Mouse (Mus musculus): ENCODE measurements around the gene Maff. TPM values are rescaled to one million over a fixed set of nuclear protein-coding genes. Genes with fewer than 3 reads are reported as not detected.
A peak's percentile ranks its signal among the peaks of the same experiment; 100 is the strongest.

Maff gene
- total RNA-seq, 2 experiments from 2014 or later = 8.1 to 8.3 TPM

GRCm38 (mm10) chr15:79388171-79388570, 41.8 kb downstream of the Maff start:
- no peak for DNase-seq (ENCODE audit: low spot score)
- intact Hi-C loops (cut with DNase I) = no loop called here

DNA sequence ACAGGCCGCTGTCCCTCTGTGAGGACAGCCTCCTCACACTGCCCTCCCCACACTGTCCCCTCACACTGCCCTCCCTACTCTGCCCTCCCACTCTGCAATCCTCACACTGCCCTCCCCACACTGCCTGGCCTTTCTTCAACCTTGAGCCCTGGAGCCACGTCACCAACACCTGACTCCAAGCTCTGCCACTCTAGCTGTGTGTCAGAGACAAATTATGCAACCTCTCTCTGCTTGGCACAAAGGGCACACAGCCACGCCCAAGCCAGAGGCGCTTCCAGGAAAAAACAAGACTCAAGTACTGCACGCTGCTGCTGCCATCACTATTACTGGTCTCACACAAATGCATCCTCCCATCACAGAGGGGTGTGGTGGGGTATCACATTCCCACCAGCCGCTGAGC, 44.0 kb downstream of the Maff start:
- intact Hi-C loops (cut with DNase I) = no loop called here
- no peak for DNase-seq (ENCODE audit: low spot score)

DNA sequence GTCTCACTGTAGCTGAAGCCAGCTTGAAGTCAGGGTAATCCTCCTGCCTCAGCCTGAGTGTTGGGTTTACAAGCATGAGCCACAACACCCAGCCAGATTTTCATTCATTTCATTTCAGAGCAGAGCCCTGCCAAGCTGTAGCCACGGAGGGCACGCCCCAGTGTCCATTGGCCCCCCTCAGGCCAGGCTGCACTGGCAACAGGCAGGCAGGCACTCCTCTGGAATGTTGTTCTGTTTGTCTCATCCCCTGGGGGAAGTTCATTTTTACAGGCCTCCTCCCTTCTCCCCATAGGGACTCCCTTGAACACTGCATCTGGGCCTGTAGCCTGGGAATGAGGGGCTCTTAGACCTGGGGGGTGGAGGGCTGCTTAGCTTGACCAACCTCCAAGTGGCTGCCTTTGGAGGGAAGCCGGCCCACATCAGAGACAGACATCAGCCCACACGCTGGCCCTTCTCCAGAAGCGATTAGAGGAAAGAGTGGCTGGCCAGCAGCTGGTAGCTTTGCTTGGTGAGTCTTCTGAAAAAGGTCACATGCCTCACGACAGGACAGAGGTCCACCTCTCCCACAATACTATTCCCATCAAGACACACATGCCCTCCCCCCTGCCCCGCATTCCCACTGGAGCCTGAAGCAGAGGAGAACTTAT, 45.1 kb downstream of the Maff start:
- DNase-seq (ENCODE audit: low spot score) = peak; percentile 66
- intact Hi-C loops (cut with DNase I) = no loop called here

DNA sequence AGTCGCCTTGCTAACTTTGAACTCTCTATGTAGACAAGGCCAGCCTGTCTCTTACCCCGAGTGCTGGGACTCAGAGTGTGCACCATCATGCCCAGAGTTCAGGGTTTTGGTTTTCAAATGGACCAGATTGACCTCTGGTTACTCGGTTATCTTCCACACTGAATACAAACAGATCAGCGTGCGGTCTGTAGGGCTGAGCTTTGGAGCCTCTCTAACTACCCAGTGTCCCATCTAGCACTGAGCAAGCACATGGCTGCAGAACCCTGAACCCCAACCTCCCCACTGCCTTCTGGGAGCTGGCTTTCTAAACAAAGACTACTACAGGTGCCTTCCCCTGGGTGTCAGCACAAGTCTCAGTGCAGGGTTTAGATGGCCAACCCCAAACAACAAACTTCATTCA, 46.1 kb downstream of the Maff start:
- intact Hi-C loops (cut with DNase I) = no loop called here
- DNase-seq (ENCODE audit: low spot score) = no peak

GRCm38 (mm10) chr15:79393101-79393500, 46.7 kb downstream of the Maff start:
- no peak for DNase-seq (ENCODE audit: low spot score)
- intact Hi-C loops (cut with DNase I) = no loop called here

- DNase-seq (ENCODE audit: low spot score) = no peak
- intact Hi-C loops (cut with DNase I) = loop anchor here (2.0 kb wide), 1 partner anchor 14 kb away; no protein-coding TSS in a partner anchor
Observed at GRCm38 (mm10) chr15:79394842-79395241, 48.4 kb downstream of the Maff start.

DNA sequence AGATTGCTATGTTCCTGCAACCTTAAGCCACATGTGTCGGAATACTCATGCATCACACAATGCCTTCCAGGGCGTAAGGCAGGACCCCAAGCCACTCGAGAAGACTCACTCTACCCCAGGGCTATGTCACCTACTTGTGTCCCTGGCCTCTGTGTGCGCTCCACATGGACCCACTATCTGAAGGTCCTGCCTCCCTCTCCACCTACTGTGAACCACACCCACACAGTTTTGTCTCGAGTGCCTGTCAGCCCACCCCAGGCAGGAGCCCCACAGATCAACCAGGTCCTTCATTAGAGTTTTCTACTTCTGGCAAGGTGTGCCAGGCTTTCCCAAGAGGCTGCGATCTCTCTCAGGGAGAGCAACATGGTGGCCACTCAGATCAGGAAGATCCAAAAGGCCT, 48.9 kb downstream of the Maff start:
- intact Hi-C loops (cut with DNase I) = loop anchor here (2.0 kb wide), 1 partner anchor 14 kb away; no protein-coding TSS in a partner anchor
- DNase-seq (ENCODE audit: low spot score) = no peak

DNA sequence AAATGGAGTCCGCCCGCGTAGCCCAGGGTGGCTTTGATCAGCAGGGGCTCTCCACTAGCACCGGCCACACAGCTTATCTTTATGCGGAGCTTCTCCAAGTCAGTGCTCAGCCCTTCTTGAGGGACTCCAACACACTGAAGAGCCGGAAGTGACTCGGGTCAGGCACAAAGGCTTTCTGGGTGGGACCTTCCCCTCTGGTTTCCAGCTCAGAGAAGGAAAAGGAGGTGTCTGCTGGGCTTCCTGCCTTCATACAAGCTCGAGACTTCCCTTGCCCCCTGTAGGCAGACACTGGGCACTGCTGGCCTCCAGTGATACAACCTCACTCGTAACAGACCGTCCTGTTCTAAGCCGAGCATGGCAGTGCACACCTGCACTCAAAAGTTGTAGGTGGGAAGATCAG, 50.3 kb downstream of the Maff start:
- DNase-seq (ENCODE audit: low spot score) = peak; percentile 69
- intact Hi-C loops (cut with DNase I) = no loop called here

DNA sequence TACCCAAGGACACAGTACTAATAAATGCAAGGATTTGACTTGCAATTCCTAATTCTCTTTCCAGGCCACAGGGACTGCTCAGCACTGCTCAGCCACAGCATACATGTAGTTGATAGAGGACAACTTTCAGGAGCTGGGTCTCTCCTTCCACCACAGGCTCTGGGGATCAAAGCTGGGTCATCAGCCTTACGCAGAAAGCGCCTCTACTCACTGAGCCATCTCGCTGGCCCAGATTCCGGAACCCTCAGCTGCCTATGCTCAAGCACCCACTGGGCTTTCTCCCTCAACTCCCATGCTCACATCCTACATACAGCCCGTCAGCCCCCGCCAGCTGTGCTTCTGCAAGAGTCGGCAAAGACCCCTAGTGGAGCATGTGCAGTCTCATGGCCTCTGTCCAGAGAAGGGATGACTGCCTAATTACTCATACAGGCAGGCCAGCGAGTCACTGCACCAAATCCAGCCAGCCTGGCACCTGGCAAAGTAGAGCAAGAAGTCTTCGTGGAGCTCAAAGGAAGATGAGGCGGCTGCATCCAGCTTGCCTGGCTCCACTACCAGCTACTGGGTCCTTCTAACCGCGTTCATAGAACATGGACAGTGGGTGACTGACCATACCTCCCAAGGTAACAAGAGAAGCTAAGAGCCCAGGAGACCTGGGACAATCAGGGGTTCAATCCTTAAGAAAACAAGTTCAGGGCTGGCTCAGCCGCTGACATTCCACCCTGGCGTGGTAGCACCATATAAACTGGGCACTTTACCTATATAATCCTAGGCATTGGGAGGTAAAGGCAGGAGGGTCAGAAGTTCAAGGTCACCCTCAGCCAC, 53.0 kb downstream of the Maff start:
- intact Hi-C loops (cut with DNase I) = no loop called here
- no peak for DNase-seq (ENCODE audit: low spot score)

DNA sequence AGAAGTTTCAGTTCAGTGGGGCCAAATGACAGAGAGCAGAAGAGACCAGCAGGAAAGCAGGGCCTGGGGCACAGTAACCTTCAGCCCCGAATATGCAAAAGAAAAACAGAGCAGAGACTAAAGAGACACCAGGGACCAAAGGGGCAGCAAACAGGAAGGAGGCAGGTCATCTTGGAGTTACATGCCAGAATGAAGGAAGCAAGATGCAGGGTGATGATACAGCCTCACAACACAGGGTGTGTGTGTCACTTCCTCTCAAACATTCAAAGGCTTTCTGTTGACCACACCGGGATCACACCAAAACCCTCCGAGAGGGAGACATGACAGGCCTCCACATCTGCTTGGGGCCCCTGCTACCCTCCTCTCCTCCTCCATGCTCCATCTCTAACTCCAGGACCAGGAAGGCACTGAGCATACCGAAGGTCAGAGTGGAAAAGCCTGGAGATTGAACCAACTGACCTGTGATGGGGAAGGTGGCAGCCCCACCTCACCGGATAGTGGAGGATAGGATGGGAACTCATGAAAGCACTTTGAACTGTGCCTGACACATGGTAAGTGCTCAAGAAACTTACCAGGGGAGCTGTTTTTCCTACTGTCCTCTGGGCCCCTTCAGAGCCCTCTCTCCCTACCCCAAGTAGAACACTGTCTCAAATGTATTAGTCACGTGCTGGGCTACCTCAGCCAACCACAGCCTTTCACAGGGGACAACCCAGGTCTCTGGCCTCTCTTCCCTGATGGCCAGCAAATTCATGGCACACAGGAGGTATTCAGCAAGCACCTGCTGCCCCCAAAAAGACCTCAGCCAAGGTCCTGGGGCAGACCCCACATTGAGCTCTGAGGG, 53.9 kb downstream of the Maff start:
- intact Hi-C loops (cut with DNase I) = no loop called here

GRCm38 (mm10) chr15:79400975-79401365, 54.5 kb downstream of the Maff start:
- intact Hi-C loops (cut with DNase I) = no loop called here

More for the DNA sequence above, 53.9 kb downstream of the Maff start:
- no peak for DNase-seq (ENCODE audit: low spot score)

DNA sequence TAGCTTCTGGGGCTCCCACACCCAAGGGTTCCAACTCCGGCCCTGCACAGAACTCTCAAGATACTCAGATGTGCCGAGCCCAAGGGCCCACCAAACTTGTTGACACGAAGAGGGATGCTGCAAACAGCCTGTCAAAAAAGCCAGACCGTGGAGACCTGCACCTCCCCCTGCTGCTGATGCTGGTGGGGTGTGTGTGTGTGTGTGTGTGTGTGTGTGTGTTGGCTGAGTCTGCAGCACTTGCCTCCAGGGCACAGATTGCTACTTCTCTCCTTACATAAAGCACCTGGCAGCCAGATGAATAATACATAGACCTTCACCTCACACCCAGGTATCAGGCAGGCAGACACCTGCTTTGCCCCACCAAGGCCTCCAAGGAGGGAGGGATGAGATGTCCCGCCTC, 55.8 kb downstream of the Maff start:
- intact Hi-C loops (cut with DNase I) = loop anchor here (2.0 kb wide), 1 partner anchor 41 kb away; no protein-coding TSS in a partner anchor
- DNase-seq (ENCODE audit: low spot score) = no peak

More at GRCm38 (mm10) chr15:79400975-79401365, 54.5 kb downstream of the Maff start:
- no peak for DNase-seq (ENCODE audit: low spot score)

DNA sequence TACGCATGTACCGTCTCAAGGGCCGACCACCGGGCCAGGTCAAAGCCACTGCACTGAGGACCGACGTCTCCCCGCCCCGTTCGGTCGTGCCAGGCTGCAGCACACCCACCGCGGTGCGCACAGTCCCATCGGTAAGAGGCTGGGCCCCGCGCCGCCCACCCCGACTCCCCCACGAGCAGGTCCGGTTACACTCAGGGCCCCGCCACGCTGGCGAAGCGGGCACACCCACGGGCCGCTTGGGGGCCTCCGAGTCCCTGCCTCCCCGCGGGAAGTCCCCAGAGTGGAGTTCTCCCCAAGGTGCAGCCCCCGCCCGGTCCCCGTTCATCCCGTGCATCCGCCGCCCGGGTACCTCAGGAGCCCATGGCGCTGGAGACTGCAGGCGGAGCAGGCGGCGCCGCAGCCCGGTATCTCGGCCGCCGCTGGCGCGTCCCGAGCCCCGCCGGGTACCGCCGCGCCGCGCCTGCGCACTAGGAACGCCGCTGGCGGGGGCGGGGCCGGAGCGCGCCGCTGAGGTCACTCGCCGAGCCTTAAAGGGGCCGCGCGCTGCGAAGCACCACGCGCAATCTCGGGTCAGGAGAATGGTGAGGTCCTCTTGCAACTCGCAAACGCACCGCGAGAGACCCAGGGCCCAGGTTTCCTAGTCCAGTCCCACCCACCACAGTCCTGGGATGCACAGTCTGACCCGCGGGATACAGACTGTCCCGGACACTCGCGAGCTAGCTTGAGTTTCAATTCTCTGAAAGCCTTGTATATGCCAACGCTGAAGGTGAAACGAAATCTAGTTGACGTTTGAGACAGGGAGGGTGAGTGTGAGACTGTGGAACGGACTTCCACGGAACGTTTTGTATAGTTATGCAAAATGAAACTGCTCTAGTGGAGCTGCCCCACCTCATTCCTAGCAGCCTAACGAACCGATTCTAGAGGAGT, 56.7 kb downstream of the Maff start, which contains the start of gene Tmem184b:
Gene Tmem184b, minus strand, starts transcription at position 734 of the 927 bp plus-strand sequence.
- DNase-seq (ENCODE audit: low spot score) = peak; percentile 84
- intact Hi-C loops (cut with DNase I) = loop anchor here (2.0 kb wide), 1 partner anchor 40 kb away; no protein-coding TSS in a partner anchor

- intact Hi-C loops (cut with DNase I) = loop anchor here (2.0 kb wide), 2 partner anchors 39 to 63 kb away; no protein-coding TSS in a partner anchor
- no peak for DNase-seq (ENCODE audit: low spot score)
Observed at GRCm38 (mm10) chr15:79403763-79404210, 57.4 kb downstream of the Maff start.

DNA sequence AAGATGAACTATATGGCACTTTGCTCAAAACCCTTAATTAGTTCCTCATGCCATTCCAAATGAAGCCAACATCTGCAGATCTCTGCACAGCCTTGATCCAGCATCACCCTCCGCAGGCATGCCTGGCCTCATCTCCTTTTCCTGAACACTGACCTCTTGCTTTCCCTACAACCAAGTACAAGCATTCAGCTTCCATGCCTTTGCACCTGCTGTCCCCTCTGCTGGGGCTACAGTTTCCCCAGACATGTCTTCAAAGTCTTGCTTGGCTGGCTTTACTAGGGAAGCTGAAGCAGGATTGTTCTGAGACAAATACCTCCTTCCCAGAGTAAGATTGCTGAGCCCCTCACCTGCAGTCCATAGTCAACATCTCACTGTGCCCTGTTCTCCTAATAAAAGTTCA, 57.9 kb downstream of the Maff start:
- DNase-seq (ENCODE audit: low spot score) = no peak
- intact Hi-C loops (cut with DNase I) = loop anchor here (2.0 kb wide), 1 partner anchor 63 kb away; no protein-coding TSS in a partner anchor

DNA sequence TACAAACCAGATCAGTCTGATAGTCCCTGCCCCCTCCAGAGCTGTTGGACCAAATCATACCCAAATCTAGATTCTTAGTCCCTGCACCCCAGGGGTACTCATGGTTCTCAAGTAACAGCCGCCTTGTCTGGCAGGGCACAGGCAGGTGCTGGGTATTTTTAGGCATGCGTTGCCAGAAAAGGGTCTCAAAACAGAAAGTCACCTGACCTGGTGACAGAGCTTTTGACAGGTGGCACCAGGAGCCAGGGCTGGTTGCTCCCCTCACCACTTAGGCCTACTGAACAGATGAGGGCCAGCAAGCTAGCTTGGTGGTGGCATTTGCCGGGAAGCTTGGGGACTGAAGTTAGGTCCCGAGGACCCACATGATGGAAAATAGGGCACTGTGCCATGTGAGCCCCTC, 60.1 kb downstream of the Maff start:
- no peak for DNase-seq (ENCODE audit: low spot score)
- intact Hi-C loops (cut with DNase I) = no loop called here

Data from heart, postnatal 25 days (tissue).